Mouse (Mus musculus) embryonic facial prominence, embryonic 11.5 days (tissue): Measurements from ENCODE around the gene Mylk. TPM values are rescaled to one million over a fixed set of nuclear protein-coding genes. Genes with fewer than 3 reads are reported as not detected.

ENCODE experiments used
- ATAC-seq: fragments of 200-750 bp; cut with Nextera tagmentation; replicated peaks from 2 replicates; pipeline ENCODE4 v1.8.0; 2017; ENCODE audit warnings: low read depth; ENCODE audit not compliant: insufficient number of reproducible peaks, low FRiP score, low TSS enrichment
- DNase-seq: peaks from one replicate; pipeline ENCODE4 v3.0.0-alpha.2; 2015; ENCODE audit warnings: low spot score
- H3K27ac ChIP-seq: fragments of 300-500 bp; sonication (generic); replicated peaks from 2 replicates; pipeline ENCODE4 v1.5.1; 2014; ENCODE audit warnings: mild to moderate bottlenecking, low read depth, low read length, control low read depth
- H3K27me3 ChIP-seq: fragments of 300-500 bp; sonication (generic); 2 replicates; pipeline ENCODE4 v1.6.1; 2014; ENCODE audit warnings: mild to moderate bottlenecking, low read length, moderate library complexity, mixed read lengths; ENCODE audit not compliant: control insufficient read depth, insufficient read depth
- H3K36me3 ChIP-seq: fragments of 300-500 bp; sonication (generic); replicated peaks from 2 replicates; pipeline ENCODE4 v1.6.1; 2014; ENCODE audit warnings: low read depth, mild to moderate bottlenecking, low read length, moderate library complexity, mixed read lengths; ENCODE audit not compliant: control insufficient read depth, insufficient read depth
- H3K4me1 ChIP-seq: fragments of 300-500 bp; sonication (generic); 2 replicates; pipeline ENCODE4 v1.6.1; 2014; ENCODE audit warnings: low read length, mixed read lengths; ENCODE audit not compliant: control insufficient read depth, insufficient read depth
- H3K4me2 ChIP-seq: fragments of 300-500 bp; sonication (generic); 2 replicates; pipeline ENCODE4 v1.6.1; 2014; ENCODE audit warnings: low read depth, mild to moderate bottlenecking, control low read depth, low read length, moderate library complexity
- H3K4me3 ChIP-seq: fragments of 300-500 bp; sonication (generic); 2 replicates; pipeline ENCODE4 v1.5.1; 2014; ENCODE audit warnings: low read depth, low read length, control low read depth
- H3K9ac ChIP-seq: fragments of 300-500 bp; sonication (generic); replicated peaks from 2 replicates; pipeline ENCODE4 v1.6.1; 2014; ENCODE audit warnings: mild to moderate bottlenecking, control low read depth, low read length
- H3K9me3 ChIP-seq: fragments of 300-500 bp; sonication (generic); replicated peaks from 2 replicates; pipeline ENCODE4 v1.6.1; 2016; ENCODE audit warnings: mild to moderate bottlenecking, low read length, inconsistent platforms, mixed read lengths; ENCODE audit not compliant: control insufficient read depth
- WGBS: fragments of 180-500 bp; shearing (Covaris S2); extraction: QIAGEN DNeasy Blood & Tissue Kit; methylation state at CpG from one replicate; pipeline ENCODE4 v1.1.7; 2014; 5-methylcytosine and 5-hydroxymethylcytosine counted together
- polyA plus RNA-seq: library from polyadenylated mRNA; unstranded; fragments of >200 nt; fragmentation: Nextera tagmentation; extraction: Ambion mirVana; gene quantifications from 2 replicates; pipeline ENCODE4 v1.2.1, GENCODE M21; 2014

Mylk gene
- polyA plus RNA-seq, 1 experiment from 2014 or later, result 5.8 TPM

DNA sequence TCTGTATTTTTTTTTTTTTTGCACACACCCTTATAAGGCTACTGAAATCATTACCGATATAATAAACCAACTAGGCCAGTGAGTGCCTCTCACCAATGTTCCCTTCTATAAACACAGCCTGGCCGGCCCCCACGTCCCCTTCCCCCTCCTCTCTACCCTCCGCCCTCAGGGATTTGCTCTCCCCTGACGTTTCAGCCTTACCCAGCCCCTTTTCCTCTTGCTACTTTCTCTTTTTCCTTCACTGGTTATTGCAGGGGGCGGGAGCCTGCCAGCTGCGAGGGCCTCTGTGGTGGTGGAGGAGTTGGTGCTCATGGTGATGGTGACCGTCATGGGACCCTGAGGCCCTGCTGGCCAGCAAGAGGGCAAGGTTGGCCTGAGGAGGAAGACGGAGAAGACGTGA lies 176.3 kb downstream of the Mylk start:
- H3K36me3 ChIP-seq, result no peaks in the 10 kb centered on the region
- no peak overlapping the region for H3K9ac ChIP-seq
- H3K4me1 ChIP-seq, result peaks cover 3% of the 10 kb centered on the region
- ATAC-seq (no peak), DNase-seq (no peak)
- H3K4me3 ChIP-seq, result no peak overlapping the region
- H3K27ac ChIP-seq, result no peak overlapping the region
- H3K4me2 ChIP-seq, result no peak overlapping the region
- H3K9me3 ChIP-seq, result no peaks in the 10 kb centered on the region
- WGBS, result 56% methylated on average over 10 of the region's 10 CpGs
- H3K27me3 ChIP-seq, result no peaks in the 10 kb centered on the region

DNA sequence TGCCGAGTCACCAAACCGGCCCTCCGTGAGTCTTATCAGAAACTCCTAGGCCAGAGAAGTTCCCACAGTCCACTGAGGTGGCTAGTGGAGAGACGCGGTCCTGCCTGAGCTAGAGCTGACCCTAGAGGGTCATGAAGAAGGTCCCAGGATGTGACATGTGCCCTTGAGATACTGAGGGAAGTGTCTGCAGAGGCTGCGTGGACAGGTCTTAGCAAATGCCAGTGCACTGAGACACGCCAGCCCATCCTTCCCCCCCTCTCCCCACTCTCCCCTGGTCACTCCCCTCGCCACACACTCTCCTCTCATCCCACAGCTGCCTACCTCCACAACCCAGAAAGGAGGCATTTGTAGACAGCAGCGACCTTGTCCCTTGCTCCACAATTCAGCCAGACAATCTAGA lies 178.6 kb downstream of the Mylk start:
- DNase-seq, result no peak
- Histone ChIP-seq H3K36me3 (no peaks in the 10 kb centered on the region), H3K4me3 (no peak overlapping the region), H3K9ac (no peak overlapping the region), H3K9me3 (no peaks in the 10 kb centered on the region), H3K27ac (no peak overlapping the region), H3K4me2 (no peak overlapping the region), H3K4me1 (peaks cover 5% of the 10 kb centered on the region), H3K27me3 (no peaks in the 10 kb centered on the region)
- WGBS, result 79% methylated on average over 9 of the region's 9 CpGs
- ATAC-seq, result no peak

DNA sequence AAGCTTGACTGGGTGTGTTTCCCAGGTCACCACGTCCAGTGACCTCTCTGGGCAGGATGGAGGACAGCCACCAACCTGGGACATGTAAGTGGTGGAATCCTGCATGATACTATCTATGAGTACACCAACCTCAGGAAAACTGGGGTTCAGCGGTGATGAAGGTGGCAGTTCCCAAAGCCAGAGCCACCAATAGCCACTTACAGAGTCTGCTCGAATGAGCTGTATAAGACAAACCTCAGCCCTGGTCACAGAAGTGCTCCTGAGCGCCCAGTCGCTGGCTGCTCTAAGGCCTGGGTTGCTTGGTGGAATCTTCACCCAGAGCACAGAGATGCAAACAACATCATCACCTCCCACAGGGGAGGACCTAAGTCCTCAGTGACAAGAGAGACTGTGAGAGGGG lies 179.3 kb downstream of the Mylk start:
- DNase-seq (no peak), ATAC-seq (no peak)
- 70% methylated on average over 5 of the region's 5 CpGs for WGBS
- Histone ChIP-seq H3K27me3 (no peaks in the 10 kb centered on the region), H3K4me1 (peaks cover 5% of the 10 kb centered on the region), H3K4me3 (no peak overlapping the region), H3K4me2 (no peak overlapping the region), H3K36me3 (no peaks in the 10 kb centered on the region), H3K9me3 (no peaks in the 10 kb centered on the region), H3K27ac (no peak overlapping the region), H3K9ac (no peak overlapping the region)

DNA sequence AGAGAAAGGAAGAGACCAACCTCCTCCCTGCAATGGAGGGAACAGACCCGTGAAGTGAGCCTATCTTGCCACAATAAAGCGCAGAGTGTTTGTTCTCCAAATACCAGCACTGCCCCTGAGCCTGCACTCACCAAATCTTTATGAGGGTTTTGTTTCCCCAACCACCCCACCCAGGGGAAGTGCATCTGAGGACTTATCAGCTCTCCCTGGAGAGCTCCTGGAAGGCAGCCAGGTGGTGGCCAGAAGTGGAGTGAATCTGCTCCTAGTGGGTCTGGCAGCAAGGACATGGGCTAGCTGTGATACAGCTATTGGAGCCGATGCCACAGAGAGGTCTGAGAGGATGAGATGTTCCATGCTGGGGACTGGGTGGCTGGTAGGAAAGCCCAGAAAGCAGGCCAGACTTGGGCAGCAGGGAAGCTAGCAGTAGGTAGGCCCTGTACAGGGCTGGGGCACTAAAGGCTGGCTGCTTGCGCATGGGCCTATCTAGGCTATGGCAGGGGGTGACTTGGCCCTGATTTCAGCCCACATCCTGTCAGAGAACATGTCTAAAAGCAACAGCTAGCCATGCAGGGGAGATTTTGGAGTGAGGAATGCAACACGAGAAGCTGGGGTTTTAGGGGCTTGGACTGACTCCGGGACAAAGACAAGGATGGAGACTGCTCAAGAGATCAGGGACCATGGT lies 180.1 kb downstream of the Mylk start:
- no peaks in the 10 kb centered on the region for H3K9me3 ChIP-seq
- WGBS, result 66% methylated on average over 6 of the region's 6 CpGs

DNA sequence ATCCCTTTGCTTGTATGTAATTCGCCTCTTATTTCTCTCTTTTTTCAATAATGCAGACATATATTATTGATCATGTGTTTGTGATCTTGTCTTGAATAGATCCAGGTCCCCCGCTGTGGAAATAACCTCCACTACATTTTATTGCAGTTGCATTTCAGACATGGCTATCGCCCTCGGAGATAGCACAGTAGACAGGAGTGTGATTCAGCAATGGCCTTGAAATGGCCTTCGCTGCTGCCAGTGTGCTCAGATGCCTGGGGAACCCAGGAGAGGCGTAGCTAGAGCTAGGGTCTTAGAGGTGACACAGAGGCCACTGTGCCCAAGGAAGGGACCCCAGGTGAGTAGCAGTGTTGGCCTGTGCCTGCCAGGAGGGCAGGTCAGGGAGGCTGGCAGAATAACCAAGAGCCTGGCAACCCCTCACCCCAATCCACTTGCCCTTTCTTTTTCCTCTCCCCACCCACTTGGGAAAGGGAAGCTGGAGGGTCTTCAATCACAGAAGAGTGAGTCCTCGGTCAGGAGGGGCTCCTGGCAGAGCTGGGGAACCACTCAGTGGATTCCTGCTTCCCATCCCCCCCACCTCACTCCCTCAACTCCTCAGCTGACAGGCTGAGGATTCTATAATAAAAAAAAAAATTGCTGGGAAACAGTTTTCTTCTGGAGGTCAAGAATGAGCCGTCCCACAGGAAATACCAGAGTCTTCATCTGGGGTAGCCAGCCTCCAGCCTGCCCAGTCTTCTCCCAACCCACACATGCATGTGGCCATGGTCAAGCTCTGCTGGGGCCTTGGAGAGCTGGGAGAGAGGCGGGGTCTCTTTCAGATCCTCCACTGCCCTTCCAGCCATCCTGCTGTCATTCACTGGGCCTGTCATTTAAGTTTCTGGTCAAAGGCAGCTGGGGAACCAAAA lies 181.8 kb downstream of the Mylk start:
- Histone ChIP-seq H3K27ac (no peak overlapping the region), H3K4me2 (no peak overlapping the region), H3K4me3 (no peak overlapping the region), H3K9me3 (no peaks in the 10 kb centered on the region), H3K27me3 (no peaks in the 10 kb centered on the region), H3K9ac (no peak overlapping the region), H3K36me3 (no peaks in the 10 kb centered on the region), H3K4me1 (peaks cover 2% of the 10 kb centered on the region; the same call in 1 of the 2 replicates)
- WGBS, result 75% methylated on average over 9 of the region's 9 CpGs
- ATAC-seq (no peak), DNase-seq (no peak)

More for the DNA sequence above, 180.1 kb downstream of the Mylk start:
- ATAC-seq, result no peak
- Histone ChIP-seq H3K4me3 (no peak overlapping the region), H3K36me3 (no peaks in the 10 kb centered on the region), H3K9ac (peak overlapping the region; percentile 9; the same call in 1 of the 2 replicates), H3K27me3 (no peaks in the 10 kb centered on the region), H3K4me2 (no peak overlapping the region; the same call in 1 of the 2 replicates), H3K27ac (no peak overlapping the region), H3K4me1 (peaks cover 5% of the 10 kb centered on the region)
- no peak for DNase-seq

DNA sequence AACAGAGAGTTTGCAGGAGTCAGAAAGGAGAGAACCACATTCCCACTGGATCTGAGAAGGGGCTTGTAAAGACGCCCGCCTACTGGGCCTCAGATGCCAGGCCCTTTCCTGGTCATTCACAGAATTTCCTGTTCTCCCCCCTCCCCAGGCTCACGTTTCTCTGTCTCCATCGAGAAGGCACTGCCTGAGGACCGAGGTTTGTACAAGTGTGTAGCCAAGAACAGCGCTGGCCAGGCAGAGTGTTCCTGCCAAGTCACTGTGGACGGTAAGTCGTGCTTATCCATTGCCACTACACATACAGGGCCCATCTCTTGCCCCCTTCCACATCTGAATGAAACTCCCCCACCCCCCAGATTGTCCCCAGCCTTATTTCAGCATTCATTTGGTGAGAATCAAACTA lies 184.7 kb downstream of the Mylk start:
- no peak for DNase-seq
- Histone ChIP-seq H3K4me2 (no peak overlapping the region), H3K4me3 (no peak overlapping the region), H3K36me3 (no peaks in the 10 kb centered on the region), H3K9me3 (no peaks in the 10 kb centered on the region), H3K9ac (no peak overlapping the region), H3K4me1 (peaks cover 2% of the 10 kb centered on the region), H3K27ac (no peak overlapping the region), H3K27me3 (no peaks in the 10 kb centered on the region)
- ATAC-seq, result no peak
- 73% methylated on average over 8 of the region's 8 CpGs for WGBS

DNA sequence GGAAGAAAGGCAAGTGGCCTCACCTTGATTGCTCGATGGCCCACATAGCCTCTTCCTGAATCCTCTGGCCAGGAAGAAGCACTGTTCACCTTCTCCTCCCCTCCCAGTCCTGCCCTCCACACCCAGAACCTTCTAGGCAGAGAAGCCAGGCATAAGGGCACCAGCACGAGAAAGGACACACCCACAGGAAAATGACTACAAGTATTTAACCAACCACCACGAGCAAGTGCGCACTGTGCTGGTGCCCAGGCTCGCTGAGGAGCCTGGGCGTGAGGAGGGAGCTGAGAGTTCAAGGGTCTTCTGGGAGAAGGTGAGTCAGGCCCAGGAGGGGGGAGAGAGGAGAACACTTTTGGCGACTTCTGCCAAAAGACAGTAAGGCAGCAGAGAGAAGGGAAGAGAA lies 185.1 kb downstream of the Mylk start:
- H3K27me3 ChIP-seq, result no peaks in the 10 kb centered on the region
- H3K36me3 ChIP-seq, result no peaks in the 10 kb centered on the region
- WGBS, result 79% methylated on average over 7 of the region's 7 CpGs
- H3K4me1 ChIP-seq, result peaks cover 2% of the 10 kb centered on the region
- H3K9me3 ChIP-seq, result no peaks in the 10 kb centered on the region
- no peak overlapping the region for H3K27ac ChIP-seq
- H3K4me3 ChIP-seq, result no peak overlapping the region
- no peak for DNase-seq
- H3K4me2 ChIP-seq, result no peak overlapping the region
- ATAC-seq, result no peak
- H3K9ac ChIP-seq, result no peak overlapping the region

DNA sequence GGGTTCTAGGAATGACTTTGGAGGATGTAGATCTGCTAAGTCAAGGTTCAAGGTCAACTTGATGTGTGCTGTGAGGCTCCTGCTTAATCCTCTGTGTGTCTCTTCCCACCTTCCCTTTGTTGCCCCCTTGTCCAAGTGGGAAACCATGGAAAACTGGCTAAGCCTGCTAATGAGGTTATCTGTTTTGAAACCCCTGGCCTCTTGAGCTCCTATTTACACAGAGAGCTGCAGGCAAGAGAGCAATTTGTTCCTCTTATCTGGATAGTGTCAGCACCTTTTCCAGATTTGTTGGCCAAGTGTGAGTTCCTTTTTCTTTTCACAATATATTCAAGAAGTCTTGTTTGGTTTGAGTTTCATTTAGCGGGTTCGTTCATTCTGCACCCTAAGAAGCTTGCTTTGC lies 186.3 kb downstream of the Mylk start:
- DNase-seq, result no peak
- Histone ChIP-seq H3K4me2 (no peak overlapping the region), H3K9ac (no peak overlapping the region), H3K27me3 (no peaks in the 10 kb centered on the region), H3K4me1 (peaks cover 2% of the 10 kb centered on the region), H3K36me3 (no peaks in the 10 kb centered on the region), H3K4me3 (no peak overlapping the region), H3K27ac (no peak overlapping the region), H3K9me3 (no peaks in the 10 kb centered on the region)
- 84% methylated on average over 2 of the region's 2 CpGs for WGBS
- ATAC-seq, result no peak
